Mouse (Mus musculus) activated CD4-positive, CD25-positive, alpha-beta regulatory T cell (primary cell): ENCODE measurements around the gene Gm14180. TPM values are rescaled to one million over a fixed set of nuclear protein-coding genes. Genes with fewer than 3 reads are reported as not detected.

Experiments used
- polyA plus RNA-seq, 2 experiments: library from polyadenylated mRNA; unstranded; fragments of 100-300 nt; shearing (Covaris generic); gene quantifications; one replicate each; pipeline ENCODE4 v1.2.1; 2017

Gm14180 gene
- polyA plus RNA-seq = not detected

GRCm38 (mm10) chr11:99734190-99734589, at the start of gene Gm14180:
Gene Gm14180 (minus strand): TSS chr11:99734290.

GRCm38 (mm10) chr11:99780604-99781003, 46.5 kb upstream of the Gm14180 start, which contains the start of gene Krtap4-8:
Gene Krtap4-8 (minus strand): TSS chr11:99780704.

GRCm38 (mm10) chr11:99772813-99773212, 38.7 kb upstream of the Gm14180 start, which contains the start of gene Gm11595:
Gene Gm11595 (minus strand): TSS chr11:99772913.

GRCm38 (mm10) chr11:99690463-99690862, 43.6 kb downstream of the Gm14180 start, which contains the start of gene Gm14190:
Gene Gm14190 (minus strand): TSS chr11:99690740.

Other genes with a start within 250 kb of the Gm14180 start
- not detected for gene Krt23, start 241.2 kb downstream of the Gm14180 start, polyA plus RNA-seq
- gene Krt39, start 213.0 kb downstream of the Gm14180 start, polyA plus RNA-seq = under 1 TPM in 1 of 2 experiments, not detected in 1; 0.36 TPM
- gene Krt40, start 191.1 kb downstream of the Gm14180 start, polyA plus RNA-seq = under 1 TPM in 1 of 2 experiments, not detected in 1; 0.38 TPM
- not detected for gene Krtap3-3, start 183.4 kb downstream of the Gm14180 start, polyA plus RNA-seq
- gene Krtap3-2, start 177.4 kb downstream of the Gm14180 start, polyA plus RNA-seq = not detected
- 1 to 10 TPM in 1 of 2 experiments, not detected in 1; 1.1 TPM for gene Gm11939, start 174.8 kb downstream of the Gm14180 start, polyA plus RNA-seq
- not detected for gene Krtap3-1, start 167.7 kb downstream of the Gm14180 start, polyA plus RNA-seq
- not detected for gene Krtap1-5, start 153.3 kb downstream of the Gm14180 start, polyA plus RNA-seq
- not detected for gene Krtap1-4, start 150.6 kb downstream of the Gm14180 start, polyA plus RNA-seq
- gene Krtap1-3, start 143.0 kb downstream of the Gm14180 start, polyA plus RNA-seq = under 1 TPM in 1 of 2 experiments, not detected in 1; 0.27 TPM
- gene Krtap9-3, start 136.2 kb downstream of the Gm14180 start, polyA plus RNA-seq = not detected
- not detected for gene Gm11938, start 131.0 kb downstream of the Gm14180 start, polyA plus RNA-seq
- gene Gm11937, start 124.1 kb downstream of the Gm14180 start, polyA plus RNA-seq = not detected
- not detected for gene Krtap2-4, start 119.4 kb downstream of the Gm14180 start, polyA plus RNA-seq
- gene Gm11562, start 113.9 kb downstream of the Gm14180 start, polyA plus RNA-seq = not detected
- not detected for gene Krtap4-1, start 106.1 kb downstream of the Gm14180 start, polyA plus RNA-seq
- not detected for gene Krtap4-2, start 99.2 kb downstream of the Gm14180 start, polyA plus RNA-seq
- gene Krtap4-7, start 90.2 kb downstream of the Gm14180 start, polyA plus RNA-seq = not detected
- gene Gm11555, start 84.1 kb downstream of the Gm14180 start, polyA plus RNA-seq = not detected
- gene Gm11563, start 75.3 kb downstream of the Gm14180 start, polyA plus RNA-seq = not detected
- not detected for gene Krtap4-6, start 68.3 kb downstream of the Gm14180 start, polyA plus RNA-seq
- gene Gm14190, start 43.5 kb downstream of the Gm14180 start, polyA plus RNA-seq = not detected
- gene Gm11595, start 38.6 kb upstream of the Gm14180 start, polyA plus RNA-seq = under 1 TPM in 1 of 2 experiments, not detected in 1; 0.32 TPM
- gene Krtap4-8, start 46.4 kb upstream of the Gm14180 start, polyA plus RNA-seq = not detected
- not detected for gene Krtap4-9, start 50.9 kb upstream of the Gm14180 start, polyA plus RNA-seq
- gene Gm11596, start 59.2 kb upstream of the Gm14180 start, polyA plus RNA-seq = not detected
- gene Gm11569, start 64.6 kb upstream of the Gm14180 start, polyA plus RNA-seq = not detected
- gene Gm11554, start 70.2 kb upstream of the Gm14180 start, polyA plus RNA-seq = not detected
- gene Krtap4-13, start 75.6 kb upstream of the Gm14180 start, polyA plus RNA-seq = not detected
- gene Gm11564, start 81.4 kb upstream of the Gm14180 start, polyA plus RNA-seq = not detected
- not detected for gene 2300003K06Rik, start 103.8 kb upstream of the Gm14180 start, polyA plus RNA-seq
- not detected for gene Krtap4-16, start 117.3 kb upstream of the Gm14180 start, polyA plus RNA-seq
- under 1 TPM in 1 of 2 experiments, not detected in 1; 0.55 TPM for gene Gm11568, start 123.6 kb upstream of the Gm14180 start, polyA plus RNA-seq
- gene Gm11559, start 130.2 kb upstream of the Gm14180 start, polyA plus RNA-seq = not detected
- gene Krtap9-1, start 139.1 kb upstream of the Gm14180 start, polyA plus RNA-seq = not detected
- not detected for gene Gm11567, start 144.9 kb upstream of the Gm14180 start, polyA plus RNA-seq
- not detected for gene Krtap31-1, start 173.6 kb upstream of the Gm14180 start, polyA plus RNA-seq
- gene Gm11565, start 180.5 kb upstream of the Gm14180 start, polyA plus RNA-seq = not detected
- not detected for gene Krtap31-2, start 202.0 kb upstream of the Gm14180 start, polyA plus RNA-seq
- not detected for gene Krtap9-5, start 214.2 kb upstream of the Gm14180 start, polyA plus RNA-seq
- not detected for gene Krtap29-1, start 244.8 kb upstream of the Gm14180 start, polyA plus RNA-seq